Mouse (Mus musculus) kidney, adult 2 months (tissue): ENCODE results near the gene Gpatch2.

Experiments used
- CTCF ChIP-seq: fragments of 200-500 bp; conservative IDR thresholded peaks from 2 replicates; pipeline ENCODE4 v1.5.1; 2011; ENCODE audit warnings: low read depth, mild to moderate bottlenecking, control low read depth, low read length, moderate library complexity, mixed read lengths; ENCODE audit not compliant: insufficient read depth, insufficient read length
- POLR2A ChIP-seq: fragments of 200-500 bp; IDR thresholded peaks from one replicate; pipeline ENCODE4 v1.6.1; 2011; ENCODE audit warnings: low read depth, low read length, control low read depth

DNA sequence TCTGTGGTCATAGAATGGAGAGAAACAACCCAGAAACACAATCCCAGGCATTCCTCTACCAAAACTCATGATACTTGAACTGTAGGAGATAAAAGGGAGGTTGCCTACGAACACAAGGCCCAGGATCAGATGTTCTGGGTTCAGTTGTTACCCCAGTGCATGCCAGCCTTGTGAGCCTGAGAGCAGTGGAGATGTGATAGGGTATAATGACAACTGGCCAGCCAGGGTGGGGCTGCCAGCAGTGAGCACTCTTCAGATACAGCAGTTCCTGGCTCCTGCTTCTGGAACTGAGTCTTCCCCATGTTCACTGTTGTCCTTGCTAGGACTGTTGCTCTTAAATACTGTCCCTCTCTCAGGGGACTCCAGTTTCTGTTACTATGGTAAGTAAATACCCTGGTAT, 98.0 kb downstream of the Gpatch2 start:
- TF ChIP-seq CTCF (no peak), POLR2A (no peak)
